Mouse (Mus musculus): ENCODE measurements around the gene Kmt2e.

GRCm38 (mm10) chr5:23490797-23491196, 56.6 kb downstream of the Kmt2e start:
- no peak for TF ChIP-seq HCFC1 (IDR thresholded peaks at IDR 0.05; ENCODE audit: borderline replicate concordance, insufficient read depth, low read length)
- no peak for TF ChIP-seq CHD2 (IDR thresholded peaks at IDR 0.05; ENCODE audit: low read depth, low read length)

Measured in ES-E14 (cell line).